Mouse (Mus musculus) lung, embryonic 14.5 days (tissue): Measurements from ENCODE around the gene Ppp1r13b. TPM values are rescaled to one million over a fixed set of nuclear protein-coding genes. Genes with fewer than 3 reads are reported as not detected.

ENCODE experiments used
- ATAC-seq: fragments of 200-750 bp; cut with Nextera tagmentation; 2 replicates; pipeline ENCODE4 v1.8.0; 2017; ENCODE audit warnings: mild to moderate bottlenecking, moderate TSS enrichment, moderate library complexity; ENCODE audit not compliant: insufficient read depth
- DNase-seq: peaks from one replicate; pipeline ENCODE4 v3.0.0-alpha.2; 2015
- H3K27ac ChIP-seq: fragments of 300-500 bp; sonication (generic); 2 replicates; pipeline ENCODE4 v1.5.1; 2014; ENCODE audit warnings: low read depth, mild to moderate bottlenecking, moderate library complexity
- H3K27me3 ChIP-seq: fragments of 300-500 bp; sonication (generic); 2 replicates; pipeline ENCODE4 v1.6.1; 2014; ENCODE audit warnings: low read length, control low read depth; ENCODE audit not compliant: insufficient read depth
- H3K36me3 ChIP-seq: fragments of 300-500 bp; sonication (generic); 2 replicates; pipeline ENCODE4 v1.6.1; 2014; ENCODE audit warnings: control low read depth; ENCODE audit not compliant: insufficient read depth
- H3K4me1 ChIP-seq: fragments of 300-500 bp; sonication (generic); 2 replicates; pipeline ENCODE4 v1.6.1; 2014; ENCODE audit warnings: antibody characterized with exemption, control low read depth; ENCODE audit not compliant: insufficient read depth
- H3K4me2 ChIP-seq: fragments of 300-500 bp; sonication (generic); 2 replicates; pipeline ENCODE4 v1.6.1; 2014; ENCODE audit warnings: mild to moderate bottlenecking
- H3K4me3 ChIP-seq: fragments of 300-500 bp; sonication (generic); 2 replicates; pipeline ENCODE4 v1.5.1; 2014; ENCODE audit warnings: low read depth, low read length
- H3K9ac ChIP-seq: fragments of 300-500 bp; sonication (generic); 2 replicates; pipeline ENCODE4 v1.6.1; 2014
- H3K9me3 ChIP-seq: fragments of 300-500 bp; sonication (generic); 2 replicates; pipeline ENCODE4 v1.6.1; 2016; ENCODE audit warnings: low read depth, low read length, control low read depth
- CTCF ChIP-seq: IDR thresholded peaks from 2 replicates; pipeline ENCODE4 v1.5.1; 2016; ENCODE audit warnings: antibody characterized with exemption, low read depth
- whole genome bisulfite sequencing: fragments of 180-500 bp; shearing (Covaris S2); extraction: QIAGEN DNeasy Blood & Tissue Kit; methylation state at CpG from one replicate; pipeline ENCODE4 v1.1.7; 2014; 5-methylcytosine and 5-hydroxymethylcytosine counted together
- polyA plus RNA-seq: library from polyadenylated mRNA; unstranded; fragments of >200 nt; fragmentation: Nextera tagmentation; extraction: Ambion mirVana; gene quantifications from 2 replicates; pipeline ENCODE4 v1.2.1, GENCODE M21; 2014

Ppp1r13b gene
- polyA plus RNA-seq, 1 experiment from 2014 or later: 29.0 TPM

DNA sequence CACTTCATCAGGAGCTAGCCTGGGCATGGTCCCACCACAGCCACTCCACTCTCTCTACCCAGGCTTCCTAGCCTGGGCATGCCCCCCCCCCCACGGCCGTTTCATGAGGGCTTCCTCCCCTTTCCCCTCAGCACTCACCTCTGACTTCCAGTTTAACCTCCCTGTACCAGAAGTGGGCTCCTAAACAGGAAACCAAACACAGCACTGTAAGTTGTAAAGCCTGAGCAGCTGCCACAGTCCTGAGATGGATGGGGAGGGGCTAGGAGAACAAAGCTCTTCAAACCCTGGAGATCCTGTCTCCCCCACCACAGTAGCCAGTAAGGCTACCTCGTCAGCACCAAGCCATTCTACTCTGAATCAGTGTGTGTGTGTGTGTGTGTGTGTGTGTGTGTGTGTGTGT, 6.1 kb upstream of the Ppp1r13b start:
- Histone ChIP-seq H3K4me3 (no peak overlapping the region), H3K4me2 (no peak overlapping the region), H3K9ac (no peak overlapping the region), H3K36me3 (no peaks in the 10 kb centered on the region), H3K9me3 (no peaks in the 10 kb centered on the region), H3K4me1 (0 out of 2 replicates have a peak, but pooled peaks cover 5% of the 10 kb centered on the region), H3K27me3 (no peaks in the 10 kb centered on the region), H3K27ac (peak overlapping the region; percentile 71; the same call in 1 of the 2 replicates)
- TF ChIP-seq CTCF: no peak
- peak; percentile 50; the same call in 1 of the 2 replicates for ATAC-seq
- peak; percentile 62 for DNase-seq
- 11% methylated on average over 3 of the region's 3 CpGs for WGBS

GRCm38 (mm10) chr12:111912802-111913201, 4.9 kb upstream of the Ppp1r13b start:
- H3K27ac ChIP-seq: no peak overlapping the region; the same call in 1 of the 2 replicates
- H3K36me3 ChIP-seq: no peaks in the 10 kb centered on the region
- no peak for DNase-seq
- no peak for TF ChIP-seq CTCF
- 75% methylated on average over 7 of the region's 7 CpGs for WGBS
- no peak overlapping the region for H3K4me3 ChIP-seq
- no peaks in the 10 kb centered on the region for H3K27me3 ChIP-seq
- H3K4me2 ChIP-seq: no peak overlapping the region
- no peaks in the 10 kb centered on the region for H3K9me3 ChIP-seq
- no peak for ATAC-seq
- H3K4me1 ChIP-seq: peaks cover 5% of the 10 kb centered on the region; the same call in 1 of the 2 replicates
- H3K9ac ChIP-seq: no peak overlapping the region

DNA sequence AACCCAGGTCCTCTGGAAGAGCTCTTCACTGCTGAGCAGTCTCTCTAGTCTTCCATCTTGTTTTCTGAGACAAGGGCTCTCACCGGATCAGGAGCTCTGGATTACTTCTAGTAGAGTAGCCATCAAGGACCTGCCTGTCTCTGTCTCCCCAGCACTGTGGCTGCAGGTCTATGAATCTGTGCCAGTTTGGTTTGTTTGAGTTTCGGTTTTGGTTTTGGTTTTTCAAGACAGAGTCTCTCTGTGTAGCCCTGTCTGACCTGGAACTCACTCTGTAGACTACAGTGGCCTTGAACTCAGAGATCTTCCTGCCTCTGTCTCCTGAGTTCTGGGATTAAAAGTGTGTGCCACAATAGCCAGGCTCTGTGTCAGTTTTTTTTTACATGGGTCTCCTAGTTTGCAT, 3.9 kb upstream of the Ppp1r13b start:
- peaks cover 4% of the 10 kb centered on the region; the same call in 1 of the 2 replicates for H3K4me1 ChIP-seq
- H3K36me3 ChIP-seq: no peaks in the 10 kb centered on the region
- DNase-seq (no peak), ATAC-seq (no peak)
- no peaks in the 10 kb centered on the region for H3K9me3 ChIP-seq
- WGBS: 90% methylated on average over 2 of the region's 2 CpGs
- no peak overlapping the region for H3K4me2 ChIP-seq
- no peak for TF ChIP-seq CTCF
- H3K27me3 ChIP-seq: no peaks in the 10 kb centered on the region
- no peak overlapping the region for H3K9ac ChIP-seq
- H3K4me3 ChIP-seq: no peak overlapping the region
- H3K27ac ChIP-seq: no peak overlapping the region

GRCm38 (mm10) chr12:111911171-111911760, 3.4 kb upstream of the Ppp1r13b start:
- no peak for ATAC-seq

GRCm38 (mm10) chr12:111908997-111909550, 1.2 kb upstream of the Ppp1r13b start:
- Histone ChIP-seq H3K4me3 (peak overlapping the region; percentile 82; the same call in 1 of the 2 replicates), H3K9me3 (no peaks in the 10 kb centered on the region), H3K27ac (no peak overlapping the region), H3K4me2 (peak overlapping the region; percentile 92; the same call in 1 of the 2 replicates), H3K9ac (no peak overlapping the region), H3K4me1 (no peaks in the 10 kb centered on the region; the same call in none of the 2 replicates), H3K27me3 (no peaks in the 10 kb centered on the region), H3K36me3 (no peaks in the 10 kb centered on the region)
- ATAC-seq: no peak
- DNase-seq: no peak
- 62% methylated on average over 11 of the region's 11 CpGs for WGBS
- no peak for TF ChIP-seq CTCF

More at GRCm38 (mm10) chr12:111911171-111911760, 3.4 kb upstream of the Ppp1r13b start:
- Histone ChIP-seq H3K9ac (no peak overlapping the region), H3K4me3 (no peak overlapping the region), H3K27ac (no peak overlapping the region), H3K36me3 (no peaks in the 10 kb centered on the region), H3K4me1 (no peaks in the 10 kb centered on the region; the same call in none of the 2 replicates), H3K9me3 (no peaks in the 10 kb centered on the region), H3K4me2 (no peak overlapping the region), H3K27me3 (no peaks in the 10 kb centered on the region)
- TF ChIP-seq CTCF: no peak
- DNase-seq: no peak
- WGBS: 86% methylated on average over 15 of the region's 15 CpGs

- peak overlapping the region; percentile 92 for H3K4me2 ChIP-seq
- H3K9me3 ChIP-seq: no peaks in the 10 kb centered on the region
- DNase-seq (no peak), ATAC-seq (peak; percentile 75)
- H3K4me3 ChIP-seq: peak overlapping the region; percentile 82
- WGBS: under 1% methylated on average over 36 of the region's 63 CpGs
- peak overlapping the region; percentile 86 for H3K27ac ChIP-seq
- no peaks in the 10 kb centered on the region for H3K36me3 ChIP-seq
- H3K4me1 ChIP-seq: no peaks in the 10 kb centered on the region; the same call in none of the 2 replicates
- H3K9ac ChIP-seq: peak overlapping the region; percentile 84
- TF ChIP-seq CTCF: no peak
- no peaks in the 10 kb centered on the region for H3K27me3 ChIP-seq
Observed at GRCm38 (mm10) chr12:111907421-111907891, 454 bp downstream of the Ppp1r13b start.

DNA sequence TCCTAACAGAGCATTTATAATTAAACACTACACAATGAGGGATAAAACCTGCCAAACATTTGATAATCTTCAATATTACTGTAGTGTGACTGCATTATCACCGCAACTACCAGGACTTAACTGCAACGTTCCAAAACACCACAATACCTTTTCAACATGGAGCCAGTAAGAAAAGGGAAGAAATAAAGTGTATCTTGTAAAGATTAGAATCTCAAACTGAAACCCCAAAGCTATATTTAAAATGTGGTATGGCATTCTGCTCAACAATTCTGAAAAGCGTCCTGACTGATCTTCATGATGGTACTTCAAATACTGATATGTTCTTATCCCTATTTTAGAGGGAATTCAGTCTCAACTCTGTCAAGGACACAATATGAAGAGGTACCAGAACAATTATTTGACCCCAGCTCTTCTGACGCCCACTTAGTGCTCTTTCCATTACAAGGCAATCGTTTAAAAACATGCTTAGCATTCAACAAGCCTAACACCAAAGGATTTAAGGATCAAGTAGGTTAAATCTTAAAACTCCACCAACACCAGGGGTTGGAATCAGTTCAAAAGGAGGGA, 1.5 kb downstream of the Ppp1r13b start:
- 39% methylated on average over 5 of the region's 5 CpGs for WGBS
- H3K27ac ChIP-seq: no peak overlapping the region

More for the DNA sequence above, 1.5 kb downstream of the Ppp1r13b start:
- Histone ChIP-seq H3K9me3 (no peaks in the 10 kb centered on the region), H3K4me1 (peaks cover 7% of the 10 kb centered on the region), H3K36me3 (no peaks in the 10 kb centered on the region), H3K27me3 (no peaks in the 10 kb centered on the region), H3K4me3 (peak overlapping the region; percentile 82), H3K9ac (peak overlapping the region; percentile 23), H3K4me2 (peak overlapping the region; percentile 92)
- TF ChIP-seq CTCF: no peak
- DNase-seq (no peak), ATAC-seq (no peak)
